ENCODE assay signal across 16 mouse cellular contexts in the genomic region with DNA sequence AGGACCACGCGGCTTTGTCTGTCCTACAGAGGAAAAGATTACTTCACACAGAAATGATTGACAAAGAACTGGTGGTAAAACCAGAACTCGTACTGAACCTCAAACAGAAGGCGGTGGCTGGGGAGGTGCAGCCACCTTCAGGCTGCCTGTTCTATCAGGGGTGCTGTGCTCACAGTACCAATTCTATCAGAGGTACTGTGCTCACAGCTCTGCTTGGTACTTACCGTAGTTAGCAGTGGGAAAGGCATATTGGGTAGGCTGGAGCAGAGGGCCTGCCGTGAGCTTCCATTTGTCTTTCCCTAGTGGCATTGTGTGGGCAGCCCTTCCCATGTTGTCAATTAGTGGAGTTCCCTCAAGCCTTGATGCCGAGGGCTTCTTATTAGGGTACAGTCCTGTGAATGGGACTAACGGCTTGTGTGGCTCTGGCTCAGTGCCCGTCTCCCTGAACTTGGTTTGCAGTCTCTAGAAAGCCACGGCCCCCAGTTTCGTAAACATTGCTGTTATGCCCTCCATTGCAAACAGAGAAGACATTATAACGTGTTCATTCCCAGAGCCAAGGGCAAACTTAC.
"Had no signal": no experiment of that assay in that cellular context is flagged by ENCODE, and none has a peak within 500 bp of the region (broad histone marks: within the 10 kb centered on the region; RNA-seq: fewer than 3 reads in every experiment).

No protein-coding gene starts in this region.

- H3K9me3 ChIP-seq: limb, embryonic 10.5 days; midbrain, embryonic 13.5 days; neural tube, embryonic 15.5 days had no signal

- H3K36me3 ChIP-seq: limb, embryonic 10.5 days; midbrain, embryonic 13.5 days had no signal

- H3K27ac ChIP-seq: left cerebral cortex, adult 2 months; limb, embryonic 10.5 days; macrophage; midbrain, embryonic 13.5 days; neural tube, embryonic 15.5 days had no signal

- H3K4me2 ChIP-seq: liver, embryonic 11.5 days; lung, embryonic 14.5 days; midbrain, embryonic 13.5 days; neural tube, embryonic 15.5 days had no signal

- H3K4me1 ChIP-seq: limb, embryonic 10.5 days; midbrain, embryonic 13.5 days had no signal

- DNase-seq: kidney, adult 8-10 months; kidney, postnatal 25 days; lung, embryonic 14.5 days; lung, postnatal 14 days; right cerebral cortex, adult 18-20 months; right cerebral cortex, postnatal 4 days; spleen, adult 18-20 months; thymus, adult 18-20 months; thymus, postnatal 14 days had no signal

- H3K27me3 ChIP-seq: neural tube, embryonic 15.5 days had no signal

- H3K9ac ChIP-seq: lung, embryonic 14.5 days; midbrain, embryonic 13.5 days; neural tube, embryonic 15.5 days had no signal

- ATAC-seq: midbrain, embryonic 13.5 days had no signal

- H3K4me3 ChIP-seq: left cerebral cortex, adult 2 months; limb, embryonic 10.5 days; midbrain, embryonic 13.5 days; myocyte; neural tube, embryonic 15.5 days had no signal
